Mouse (Mus musculus) ES-E14 (cell line): Measurements from ENCODE around the gene Pdzd2. TPM values are rescaled to one million over a fixed set of nuclear protein-coding genes. Genes with fewer than 3 reads are reported as not detected.

Source experiments
- DNase-seq: peaks from one replicate; pipeline ENCODE4 v3.0.0-alpha.2; 2013; ENCODE audit warnings: low read depth, low spot score
- H3K27ac ChIP-seq: 2 replicates; pipeline ENCODE4 v1.5.1; 2012; ENCODE audit warnings: low read depth, mild to moderate bottlenecking, low read length, moderate library complexity, mixed read lengths; ENCODE audit not compliant: poor library complexity, insufficient read depth, severe bottlenecking
- H3K36me3 ChIP-seq: 2 replicates; pipeline ENCODE4 v1.6.1; 2012; ENCODE audit warnings: mild to moderate bottlenecking, low read length, moderate library complexity, mixed read lengths; ENCODE audit not compliant: control insufficient read depth, poor library complexity, insufficient read depth, severe bottlenecking
- H3K4me1 ChIP-seq, 2 experiments: fragments of 150-350 bp in 1 of 2; sonication (generic) in 1 of 2; 2 replicates each; pipeline ENCODE4 v1.6.1; 2012; ENCODE audit warnings: low read length in 2 of 2, mild to moderate bottlenecking in 1 of 2, mixed read lengths in 1 of 2; ENCODE audit not compliant: control insufficient read depth in 2 of 2, insufficient read depth in 2 of 2, poor library complexity in 1 of 2
- H3K4me3 ChIP-seq, 2 experiments: fragments of 150-350 bp in 1 of 2; sonication (generic) in 1 of 2; 2 replicates each; pipeline ENCODE4 v1.5.1; 2012; ENCODE audit warnings: low read length in 2 of 2, low read depth in 1 of 2, mild to moderate bottlenecking in 1 of 2, mixed read lengths in 1 of 2; ENCODE audit not compliant: insufficient read depth in 1 of 2, poor library complexity in 1 of 2, severe bottlenecking in 1 of 2
- H3K9ac ChIP-seq: 2 replicates; pipeline ENCODE4 v1.6.1; 2012; ENCODE audit warnings: low read depth, mild to moderate bottlenecking, low read length, mixed read lengths; ENCODE audit not compliant: poor library complexity, insufficient read depth, severe bottlenecking
- H3K9me3 ChIP-seq: fragments of 150-350 bp; sonication (generic); 2 replicates; pipeline ENCODE4 v1.6.1; 2012; ENCODE audit warnings: low read depth, mild to moderate bottlenecking, low read length; ENCODE audit not compliant: control insufficient read depth, insufficient read depth
- CHD2 ChIP-seq: IDR thresholded peaks from 2 replicates; pipeline ENCODE4 v1.6.1; 2014; ENCODE audit warnings: mild to moderate bottlenecking, low read depth, low read length, inconsistent platforms
- HCFC1 ChIP-seq: IDR thresholded peaks from 2 replicates; pipeline ENCODE4 v1.6.1; 2012; ENCODE audit warnings: low read length, inconsistent platforms, borderline replicate concordance; ENCODE audit not compliant: insufficient read depth
- MAFK ChIP-seq: IDR thresholded peaks from 2 replicates; pipeline ENCODE4 v1.6.1; 2014; ENCODE audit warnings: mild to moderate bottlenecking, low read depth, low read length, inconsistent platforms; ENCODE audit not compliant: insufficient read depth
- ZC3H11A ChIP-seq: IDR thresholded peaks from 2 replicates; pipeline ENCODE4 v1.6.1; 2012; ENCODE audit warnings: low read depth, mild to moderate bottlenecking, inconsistent platforms, low read length, borderline replicate concordance
- ZNF384 ChIP-seq: IDR thresholded peaks from 2 replicates; pipeline ENCODE4 v1.6.1; 2012; ENCODE audit warnings: low read depth, low read length, inconsistent platforms
- in situ Hi-C, 2 experiments: fragments of 600-800 bp; cut with MboI; formaldehyde crosslinking; loops; one replicate each; pipeline ENCODE4 v1.15.1; 2025; ENCODE audit warnings: low sequenced_read_pairs in 2 of 2, inconsistent platforms in 1 of 2; ENCODE audit not compliant: unreplicated experiment in 2 of 2
- total RNA-seq: library from RNA; depleted of rRNA; stranded (reverse); fragments of 300-350 nt; gene quantifications from 2 replicates; pipeline ENCODE4 v1.2.3, GENCODE M21; 2012; rRNA removed

The Pdzd2 gene
- 6.3 and 8.0 TPM in 2 replicates for total RNA-seq

- H3K4me3 ChIP-seq, result peak within 1 kb of the TSS; percentile 82
- in situ Hi-C loops, result no loop called here
Measured at GRCm38 (mm10) chr15:12739277-12740247, at the start of gene Pdzd2. TSS of gene Pdzd2 (minus strand) at chr15:12739924.

GRCm38 (mm10) chr15:12789406-12789867, 49.7 kb upstream of the Pdzd2 start:
- H3K4me3 ChIP-seq, result peak overlapping the region in 1 of 2 experiments; percentile 42; a peak in 1 of 4 replicates
- H3K4me1 ChIP-seq, result peaks cover 1 to 8% of the 10 kb centered on the region in 2 experiments; a peak in 1 of 4 replicates
- H3K36me3 ChIP-seq, result no peaks in the 10 kb centered on the region
- TF ChIP-seq MAFK (no peak), HCFC1 (no peak), ZC3H11A (no peak), CHD2 (no peak), ZNF384 (no peak)
- no peak overlapping the region for H3K27ac ChIP-seq
- in situ Hi-C loops, result no loop called here
- no peaks in the 10 kb centered on the region for H3K9me3 ChIP-seq
- H3K9ac ChIP-seq, result no peak overlapping the region
- DNase-seq, result peak; percentile 9

More at GRCm38 (mm10) chr15:12739277-12740247, at the start of gene Pdzd2:
- H3K36me3 ChIP-seq, result no peaks in the 10 kb centered on the region
- no peaks in the 10 kb centered on the region for H3K9me3 ChIP-seq
- no peak within 1 kb of the TSS for H3K27ac ChIP-seq
- peak; percentile 99 for DNase-seq
- TF ChIP-seq MAFK (no peak), ZNF384 (no peak), HCFC1 (no peak; the same call in 1 of the 2 replicates), CHD2 (no peak), ZC3H11A (no peak)
- H3K9ac ChIP-seq, result peak within 1 kb of the TSS; percentile 72
- H3K4me1 ChIP-seq, result peaks cover 1 to 2% of the 10 kb centered on the region in 2 experiments; a peak in 1 of 4 replicates

GRCm38 (mm10) chr15:12788536-12788935, 48.8 kb upstream of the Pdzd2 start:
- Histone ChIP-seq H3K4me1 (peaks cover 1 to 8% of the 10 kb centered on the region in 2 experiments; a peak in 1 of 4 replicates), H3K27ac (no peak overlapping the region), H3K9ac (no peak overlapping the region), H3K4me3 (no peak overlapping the region), H3K36me3 (no peaks in the 10 kb centered on the region), H3K9me3 (no peaks in the 10 kb centered on the region)
- no peak for TF ChIP-seq ZNF384
- no peak for TF ChIP-seq CHD2
- TF ChIP-seq MAFK, result no peak
- TF ChIP-seq ZC3H11A, result no peak
- no peak for TF ChIP-seq HCFC1
- in situ Hi-C loops, result no loop called here
- no peak for DNase-seq

GRCm38 (mm10) chr15:12781729-12782326, 42.1 kb upstream of the Pdzd2 start:
- no peak for DNase-seq

More at GRCm38 (mm10) chr15:12781729-12782326, 42.1 kb upstream of the Pdzd2 start:
- Histone ChIP-seq H3K4me3 (no peak overlapping the region), H3K9me3 (no peaks in the 10 kb centered on the region), H3K36me3 (no peaks in the 10 kb centered on the region), H3K9ac (no peak overlapping the region), H3K4me1 (no peaks in the 10 kb centered on the region), H3K27ac (no peak overlapping the region)
- in situ Hi-C loops, result no loop called here
- no peak for TF ChIP-seq ZC3H11A
- TF ChIP-seq CHD2, result no peak
- TF ChIP-seq ZNF384, result no peak
- TF ChIP-seq MAFK, result no peak
- no peak for TF ChIP-seq HCFC1
